Mouse (Mus musculus): ENCODE measurements around the gene Caln1. TPM values are rescaled to one million over a fixed set of nuclear protein-coding genes. Genes with fewer than 3 reads are reported as not detected.
A peak's percentile ranks its signal among the peaks of the same experiment; 100 is the strongest.

The Caln1 gene
- polyA plus RNA-seq, 1 experiment from 2014 or later: 2.5 TPM

DNA sequence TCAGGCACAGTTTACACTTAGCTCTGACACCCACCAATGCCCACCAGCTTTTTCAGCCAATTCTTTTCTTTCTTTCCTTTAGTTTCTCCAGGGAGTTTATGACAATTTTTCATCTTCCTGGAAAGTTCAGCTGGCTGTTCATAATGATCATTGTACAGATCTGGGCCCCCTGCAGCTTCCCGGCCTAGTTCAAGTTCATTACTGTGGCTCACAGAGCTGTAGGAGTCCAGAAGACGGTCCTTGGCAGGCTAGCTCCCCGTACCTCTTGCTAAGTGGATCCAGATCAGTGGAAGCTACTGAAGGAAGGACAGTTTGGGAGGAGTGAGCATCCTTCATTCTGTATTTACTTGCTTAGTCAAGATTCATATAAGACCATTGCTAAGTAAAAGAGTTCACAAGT is 288.9 kb downstream of the Caln1 start:
- Histone ChIP-seq H3K4me2 (ENCODE audit: low read length) (no peak overlapping the region), H3K4me1 (ENCODE audit: control insufficient read depth, insufficient read depth, low read length) (no peaks in the 10 kb centered on the region), H3K9ac (ENCODE audit: low read length) (no peak overlapping the region), H3K27me3 (replicated peaks; ENCODE audit: control insufficient read depth, insufficient read depth, low read length) (no peaks in the 10 kb centered on the region), H3K4me3 (ENCODE audit: low read depth, low read length) (no peak overlapping the region), H3K36me3 (ENCODE audit: control insufficient read depth, insufficient read depth, low read length) (no peaks in the 10 kb centered on the region), H3K27ac (ENCODE audit: low read depth, low read length) (no peak overlapping the region), H3K9me3 (replicated peaks; ENCODE audit: control insufficient read depth, low read length) (no peaks in the 10 kb centered on the region)
- DNase-seq (ENCODE audit: low spot score) (no peak), ATAC-seq (no peak)
- WGBS: 61% methylated on average over 3 of the region's 3 CpGs

DNA sequence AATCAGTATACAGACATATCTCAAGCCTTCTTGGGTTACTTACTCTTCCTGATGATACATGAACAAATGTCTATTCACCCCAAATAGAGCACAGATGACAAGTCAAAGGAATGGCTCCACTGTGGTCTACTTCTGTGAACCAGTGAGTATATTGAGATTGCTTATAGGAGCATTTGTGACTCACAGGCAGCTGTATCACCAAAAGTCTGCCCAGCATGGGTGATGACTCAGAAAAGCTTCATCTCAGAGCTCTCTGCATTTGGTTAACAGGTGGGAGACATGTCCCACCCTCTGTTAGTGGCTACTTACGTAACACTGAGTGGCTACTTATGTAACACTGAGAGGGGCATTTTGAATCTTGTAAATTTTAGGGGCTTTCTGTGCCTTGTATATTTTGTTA is 296.8 kb downstream of the Caln1 start:
- no peak for DNase-seq (ENCODE audit: low spot score)
- Histone ChIP-seq H3K9me3 (replicated peaks; ENCODE audit: control insufficient read depth, low read length) (no peaks in the 10 kb centered on the region), H3K36me3 (ENCODE audit: control insufficient read depth, insufficient read depth, low read length) (no peaks in the 10 kb centered on the region), H3K9ac (ENCODE audit: low read length) (no peak overlapping the region), H3K4me2 (ENCODE audit: low read length) (no peak overlapping the region), H3K27me3 (replicated peaks; ENCODE audit: control insufficient read depth, insufficient read depth, low read length) (no peaks in the 10 kb centered on the region), H3K4me1 (ENCODE audit: control insufficient read depth, insufficient read depth, low read length) (no peaks in the 10 kb centered on the region), H3K4me3 (ENCODE audit: low read depth, low read length) (no peak overlapping the region), H3K27ac (ENCODE audit: low read depth, low read length) (no peak overlapping the region)
- no peak for ATAC-seq
- 97% methylated on average over 1 of the region's 1 CpGs for WGBS

DNA sequence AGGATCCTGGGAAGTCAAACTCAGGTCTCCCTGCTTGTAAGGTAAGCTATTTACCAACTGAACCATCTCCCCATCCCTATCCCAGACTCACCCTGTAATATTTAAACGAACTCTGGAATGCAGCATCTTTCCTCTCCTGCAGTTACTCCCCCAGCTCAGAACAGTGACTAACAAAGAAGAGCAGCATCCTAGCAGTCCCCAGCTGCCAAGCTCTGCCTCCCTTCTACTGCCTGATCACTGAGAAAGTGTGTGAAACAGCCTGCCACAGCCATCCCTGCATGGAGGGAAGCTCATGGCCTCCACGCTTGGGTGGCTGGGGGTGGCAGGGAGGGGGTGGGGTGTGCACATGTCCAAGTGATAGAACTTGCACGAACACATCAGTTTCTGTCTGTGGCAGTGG is 303.3 kb downstream of the Caln1 start:
- Histone ChIP-seq H3K36me3 (ENCODE audit: control insufficient read depth, insufficient read depth, low read length) (no peaks in the 10 kb centered on the region), H3K27ac (ENCODE audit: low read depth, low read length) (no peak overlapping the region), H3K9ac (ENCODE audit: low read length) (no peak overlapping the region), H3K4me3 (ENCODE audit: low read depth, low read length) (no peak overlapping the region), H3K4me2 (ENCODE audit: low read length) (no peak overlapping the region), H3K4me1 (ENCODE audit: control insufficient read depth, insufficient read depth, low read length) (no peaks in the 10 kb centered on the region), H3K27me3 (replicated peaks; ENCODE audit: control insufficient read depth, insufficient read depth, low read length) (no peaks in the 10 kb centered on the region), H3K9me3 (replicated peaks; ENCODE audit: control insufficient read depth, low read length) (no peaks in the 10 kb centered on the region)
- no peak for DNase-seq (ENCODE audit: low spot score)
- WGBS: 59% methylated on average over 3 of the region's 3 CpGs
- ATAC-seq: no peak

- no peaks in the 10 kb centered on the region for H3K36me3 ChIP-seq (ENCODE audit: control insufficient read depth, insufficient read depth, low read length)
- ATAC-seq (no peak), DNase-seq (ENCODE audit: low spot score) (no peak)
- no peak overlapping the region for H3K9ac ChIP-seq (ENCODE audit: low read length)
- no peak overlapping the region for H3K4me2 ChIP-seq (ENCODE audit: low read length)
- H3K4me3 ChIP-seq (ENCODE audit: low read depth, low read length): no peak overlapping the region
- H3K27ac ChIP-seq (ENCODE audit: low read depth, low read length): no peak overlapping the region
- no peaks in the 10 kb centered on the region for H3K4me1 ChIP-seq (ENCODE audit: control insufficient read depth, insufficient read depth, low read length)
- H3K9me3 ChIP-seq (replicated peaks; ENCODE audit: control insufficient read depth, low read length): no peaks in the 10 kb centered on the region
- no peaks in the 10 kb centered on the region for H3K27me3 ChIP-seq (replicated peaks; ENCODE audit: control insufficient read depth, insufficient read depth, low read length)
- WGBS: 59% methylated on average over 3 of the region's 3 CpGs
Measured at GRCm38 (mm10) chr5:130673092-130673491, 303.8 kb downstream of the Caln1 start.

DNA sequence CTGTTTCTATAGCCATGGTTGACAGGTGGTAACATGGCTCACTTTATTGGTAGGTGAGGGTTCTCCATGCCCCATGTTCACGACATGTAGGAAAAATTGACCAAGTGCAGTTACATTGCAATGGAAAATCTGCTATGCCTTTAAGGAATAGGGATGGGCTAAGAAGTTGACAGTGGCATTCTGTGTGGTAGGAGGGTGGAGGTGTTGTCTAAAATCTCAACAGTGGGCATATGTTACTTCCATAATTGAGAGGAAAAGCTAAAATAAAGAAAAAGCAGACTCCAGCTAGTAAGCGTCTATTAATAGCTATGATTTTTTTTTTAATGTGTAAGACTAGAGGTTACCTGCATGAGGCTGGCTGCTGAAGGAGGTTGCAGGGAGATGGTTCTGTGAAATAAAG is 308.6 kb downstream of the Caln1 start:
- no peaks in the 10 kb centered on the region for H3K27me3 ChIP-seq (replicated peaks; ENCODE audit: control insufficient read depth, insufficient read depth, low read length)
- no peak overlapping the region for H3K4me2 ChIP-seq (ENCODE audit: low read length)
- H3K9ac ChIP-seq (ENCODE audit: low read length): no peak overlapping the region
- DNase-seq (ENCODE audit: low spot score): no peak
- H3K4me1 ChIP-seq (ENCODE audit: control insufficient read depth, insufficient read depth, low read length): no peaks in the 10 kb centered on the region
- H3K4me3 ChIP-seq (ENCODE audit: low read depth, low read length): no peak overlapping the region
- no peak overlapping the region for H3K27ac ChIP-seq (ENCODE audit: low read depth, low read length)
- no peaks in the 10 kb centered on the region for H3K9me3 ChIP-seq (replicated peaks; ENCODE audit: control insufficient read depth, low read length)
- ATAC-seq: no peak
- 94% methylated on average over 2 of the region's 2 CpGs for WGBS
- no peaks in the 10 kb centered on the region for H3K36me3 ChIP-seq (ENCODE audit: control insufficient read depth, insufficient read depth, low read length)

- no peak for ATAC-seq
- no peak overlapping the region for H3K27ac ChIP-seq (ENCODE audit: low read depth, low read length)
- no peak overlapping the region for H3K4me2 ChIP-seq (ENCODE audit: low read length)
- H3K27me3 ChIP-seq (replicated peaks; ENCODE audit: control insufficient read depth, insufficient read depth, low read length): no peaks in the 10 kb centered on the region
- no peaks in the 10 kb centered on the region for H3K36me3 ChIP-seq (ENCODE audit: control insufficient read depth, insufficient read depth, low read length)
- no peaks in the 10 kb centered on the region for H3K9me3 ChIP-seq (replicated peaks; ENCODE audit: control insufficient read depth, low read length)
- no peaks in the 10 kb centered on the region for H3K4me1 ChIP-seq (ENCODE audit: control insufficient read depth, insufficient read depth, low read length)
- no peak overlapping the region for H3K4me3 ChIP-seq (ENCODE audit: low read depth, low read length)
- H3K9ac ChIP-seq (ENCODE audit: low read length): no peak overlapping the region
- DNase-seq (ENCODE audit: low spot score): peak; percentile 39
- 80% methylated on average over 5 of the region's 5 CpGs for WGBS
Measured at GRCm38 (mm10) chr5:130685911-130686658, 316.8 kb downstream of the Caln1 start.

- no peaks in the 10 kb centered on the region for H3K27me3 ChIP-seq (replicated peaks; ENCODE audit: control insufficient read depth, insufficient read depth, low read length)
- H3K9ac ChIP-seq (ENCODE audit: low read length): no peak overlapping the region
- no peaks in the 10 kb centered on the region for H3K36me3 ChIP-seq (ENCODE audit: control insufficient read depth, insufficient read depth, low read length)
- H3K27ac ChIP-seq (ENCODE audit: low read depth, low read length): no peak overlapping the region
- DNase-seq (ENCODE audit: low spot score) (no peak), ATAC-seq (no peak)
- H3K4me1 ChIP-seq (ENCODE audit: control insufficient read depth, insufficient read depth, low read length): no peaks in the 10 kb centered on the region
- H3K4me2 ChIP-seq (ENCODE audit: low read length): no peak overlapping the region
- H3K4me3 ChIP-seq (ENCODE audit: low read depth, low read length): no peak overlapping the region
- no peaks in the 10 kb centered on the region for H3K9me3 ChIP-seq (replicated peaks; ENCODE audit: control insufficient read depth, low read length)
- 41% methylated on average over 16 of the region's 16 CpGs for WGBS
Measured at GRCm38 (mm10) chr5:130688385-130689138, 319.3 kb downstream of the Caln1 start.

DNA sequence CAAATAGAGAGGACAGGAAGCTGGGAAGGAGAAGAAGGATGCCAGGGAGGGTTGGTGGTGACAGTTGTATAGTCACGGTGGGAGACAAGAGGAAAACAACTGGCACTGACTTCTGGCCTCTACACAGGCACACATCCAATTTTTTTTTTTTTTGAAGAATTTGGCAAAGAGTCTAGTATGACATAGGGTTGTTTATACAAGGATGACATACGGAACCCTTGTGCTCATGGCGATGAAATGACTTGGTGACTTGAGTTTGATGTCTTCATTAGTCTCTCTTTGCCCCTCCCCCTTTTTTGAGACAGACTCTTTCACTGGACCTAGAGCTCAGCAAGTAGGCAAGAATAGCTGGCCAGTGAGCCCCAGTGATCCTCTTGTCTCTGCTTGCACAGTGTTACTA is 322.1 kb downstream of the Caln1 start:
- no peaks in the 10 kb centered on the region for H3K4me1 ChIP-seq (ENCODE audit: control insufficient read depth, insufficient read depth, low read length)
- DNase-seq (ENCODE audit: low spot score): no peak
- no peak overlapping the region for H3K9ac ChIP-seq (ENCODE audit: low read length)
- H3K36me3 ChIP-seq (ENCODE audit: control insufficient read depth, insufficient read depth, low read length): no peaks in the 10 kb centered on the region
- H3K27ac ChIP-seq (ENCODE audit: low read depth, low read length): no peak overlapping the region
- ATAC-seq: no peak
- H3K9me3 ChIP-seq (replicated peaks; ENCODE audit: control insufficient read depth, low read length): no peaks in the 10 kb centered on the region
- no peak overlapping the region for H3K4me2 ChIP-seq (ENCODE audit: low read length)
- 85% methylated on average over 3 of the region's 3 CpGs for WGBS
- no peak overlapping the region for H3K4me3 ChIP-seq (ENCODE audit: low read depth, low read length)
- no peaks in the 10 kb centered on the region for H3K27me3 ChIP-seq (replicated peaks; ENCODE audit: control insufficient read depth, insufficient read depth, low read length)

GRCm38 (mm10) chr5:130699476-130699875 is 330.2 kb downstream of the Caln1 start:
- H3K9me3 ChIP-seq (replicated peaks; ENCODE audit: control insufficient read depth, low read length): no peaks in the 10 kb centered on the region
- no peaks in the 10 kb centered on the region for H3K36me3 ChIP-seq (ENCODE audit: control insufficient read depth, insufficient read depth, low read length)
- no peak overlapping the region for H3K27ac ChIP-seq (ENCODE audit: low read depth, low read length)
- no peak overlapping the region for H3K4me2 ChIP-seq (ENCODE audit: low read length)
- H3K27me3 ChIP-seq (replicated peaks; ENCODE audit: control insufficient read depth, insufficient read depth, low read length): no peaks in the 10 kb centered on the region
- 97% methylated on average over 4 of the region's 4 CpGs for WGBS
- DNase-seq (ENCODE audit: low spot score): no peak
- H3K9ac ChIP-seq (ENCODE audit: low read length): no peak overlapping the region
- no peak overlapping the region for H3K4me3 ChIP-seq (ENCODE audit: low read depth, low read length)
- ATAC-seq: no peak
- H3K4me1 ChIP-seq (ENCODE audit: control insufficient read depth, insufficient read depth, low read length): no peaks in the 10 kb centered on the region
